Mouse (Mus musculus) spleen, adult 2 months (tissue): ENCODE measurements around the gene Thtpa. TPM values are rescaled to one million over a fixed set of nuclear protein-coding genes. Genes with fewer than 3 reads are reported as not detected.
A peak's percentile ranks its signal among the peaks of the same experiment; 100 is the strongest.

Experiments used
- DNase-seq, 2 experiments: peaks; one replicate each; pipeline versions ENCODE4 v3.0.0 to v3.0.0-alpha.2; 2012 to 2021; ENCODE audit warnings: low spot score in 2 of 2, low read depth in 1 of 2
- H3K27ac ChIP-seq: fragments of 200-500 bp; 2 replicates; pipeline ENCODE4 v1.5.1; 2012; ENCODE audit warnings: low read length, inconsistent platforms; ENCODE audit not compliant: insufficient read depth
- H3K27me3 ChIP-seq: fragments of 200-500 bp; 2 replicates; pipeline ENCODE4 v1.6.1; 2012; ENCODE audit warnings: mild to moderate bottlenecking, moderate library complexity, low read length, inconsistent platforms; ENCODE audit not compliant: control insufficient read depth, insufficient read depth
- H3K36me3 ChIP-seq: fragments of 200-500 bp; 2 replicates; pipeline ENCODE4 v1.6.1; 2012; ENCODE audit warnings: mild to moderate bottlenecking, low read length, inconsistent platforms; ENCODE audit not compliant: control insufficient read depth, insufficient read depth
- H3K4me1 ChIP-seq: fragments of 200-500 bp; 2 replicates; pipeline ENCODE4 v1.6.1; 2011; ENCODE audit warnings: inconsistent platforms; ENCODE audit not compliant: control insufficient read depth, insufficient read depth, insufficient read length
- H3K4me3 ChIP-seq: fragments of 200-500 bp; 2 replicates; pipeline ENCODE4 v1.5.1; 2011; ENCODE audit warnings: mild to moderate bottlenecking, inconsistent platforms; ENCODE audit not compliant: insufficient read depth, insufficient read length; ENCODE audit errors: extremely low read depth
- CTCF ChIP-seq: fragments of 200-500 bp; IDR thresholded peaks from 2 replicates; pipeline ENCODE4 v1.5.1; 2011; ENCODE audit warnings: mild to moderate bottlenecking, inconsistent platforms; ENCODE audit not compliant: insufficient read depth, insufficient read length, insufficient replicate concordance; ENCODE audit errors: extremely low read depth
- POLR2A ChIP-seq: fragments of 200-500 bp; IDR thresholded peaks from 2 replicates; pipeline ENCODE4 v1.6.1; 2011; ENCODE audit warnings: low read depth, low read length, inconsistent platforms
- WGBS: fragments of 180-500 bp; shearing (Covaris S2); methylation state at CpG from one replicate; pipeline ENCODE4 v1.1.7; 2018; 5-methylcytosine and 5-hydroxymethylcytosine counted together
- polyA plus RNA-seq: library from polyadenylated mRNA; depleted of rRNA; stranded (reverse); fragments of >200 nt; gene quantifications from 2 replicates; pipeline ENCODE4 v1.2.3, GENCODE M21; 2012

Gene Thtpa
- polyA plus RNA-seq, 1 experiment: 4.4 TPM

- 78% methylated on average over 4 of the region's 4 CpGs for WGBS
- peaks cover 20% of the 10 kb centered on the region for H3K27me3 ChIP-seq
These were observed 24.3 kb downstream of the Thtpa start for GRCm38 (mm10) chr14:55118852-55119251.

GRCm38 (mm10) chr14:55119421-55120134 is 25.0 kb downstream of the Thtpa start:
- peaks cover 9% of the 10 kb centered on the region for H3K4me1 ChIP-seq
- no peak for DNase-seq
- no peak overlapping the region for H3K4me3 ChIP-seq
- H3K27me3 ChIP-seq: peaks cover 13% of the 10 kb centered on the region
- TF ChIP-seq CTCF (peak; percentile 3; the same call in 1 of the 2 replicates), POLR2A (no peak)
- 79% methylated on average over 4 of the region's 4 CpGs for WGBS
- no peaks in the 10 kb centered on the region for H3K36me3 ChIP-seq
- no peak overlapping the region for H3K27ac ChIP-seq

More at GRCm38 (mm10) chr14:55118852-55119251, 24.3 kb downstream of the Thtpa start:
- Histone ChIP-seq H3K4me3 (no peak overlapping the region), H3K27ac (no peak overlapping the region), H3K4me1 (peaks cover 13% of the 10 kb centered on the region), H3K36me3 (no peaks in the 10 kb centered on the region)
- no peak for DNase-seq
- TF ChIP-seq CTCF: no peak

GRCm38 (mm10) chr14:55121947-55122346 is 27.4 kb downstream of the Thtpa start:
- WGBS: 4% methylated on average over 5 of the region's 5 CpGs

GRCm38 (mm10) chr14:55122359-55122758 is 27.8 kb downstream of the Thtpa start:
- no peak overlapping the region for H3K4me3 ChIP-seq
- H3K27ac ChIP-seq: no peak overlapping the region
- H3K4me1 ChIP-seq: no peaks in the 10 kb centered on the region
- H3K36me3 ChIP-seq: no peaks in the 10 kb centered on the region
- TF ChIP-seq CTCF: no peak
- TF ChIP-seq POLR2A: no peak
- H3K27me3 ChIP-seq: no peaks in the 10 kb centered on the region
- DNase-seq: no peak
- 55% methylated on average over 8 of the region's 8 CpGs for WGBS

More at GRCm38 (mm10) chr14:55121947-55122346, 27.4 kb downstream of the Thtpa start:
- Histone ChIP-seq H3K36me3 (no peaks in the 10 kb centered on the region), H3K4me1 (no peaks in the 10 kb centered on the region), H3K27ac (no peak overlapping the region), H3K4me3 (no peak overlapping the region), H3K27me3 (no peaks in the 10 kb centered on the region)
- DNase-seq: peak in 1 of 2 experiments; percentile 32
- TF ChIP-seq CTCF: no peak; the same call in 1 of the 2 replicates
- no peak for TF ChIP-seq POLR2A

GRCm38 (mm10) chr14:55125711-55126110 is 31.1 kb downstream of the Thtpa start:
- H3K27me3 ChIP-seq: no peaks in the 10 kb centered on the region
- no peak overlapping the region for H3K27ac ChIP-seq
- 74% methylated on average over 5 of the region's 5 CpGs for WGBS

GRCm38 (mm10) chr14:55126521-55126920 is 31.9 kb downstream of the Thtpa start:
- 90% methylated on average over 7 of the region's 7 CpGs for WGBS
- no peak for DNase-seq
- TF ChIP-seq CTCF (no peak), POLR2A (no peak)
- Histone ChIP-seq H3K4me1 (no peaks in the 10 kb centered on the region), H3K36me3 (no peaks in the 10 kb centered on the region), H3K27ac (no peak overlapping the region), H3K27me3 (no peaks in the 10 kb centered on the region; the same call in 1 of the 2 replicates), H3K4me3 (no peak overlapping the region)

More at GRCm38 (mm10) chr14:55125711-55126110, 31.1 kb downstream of the Thtpa start:
- Histone ChIP-seq H3K4me1 (no peaks in the 10 kb centered on the region), H3K4me3 (no peak overlapping the region), H3K36me3 (no peaks in the 10 kb centered on the region)
- no peak for DNase-seq
- TF ChIP-seq CTCF (no peak), POLR2A (no peak)

- WGBS: 90% methylated on average over 8 of the region's 8 CpGs
- Histone ChIP-seq H3K4me1 (no peaks in the 10 kb centered on the region), H3K27ac (no peak overlapping the region), H3K27me3 (no peaks in the 10 kb centered on the region; the same call in 1 of the 2 replicates), H3K4me3 (no peak overlapping the region), H3K36me3 (no peaks in the 10 kb centered on the region)
- TF ChIP-seq CTCF: no peak
- no peak for TF ChIP-seq POLR2A
- DNase-seq: no peak
These were observed 41.1 kb downstream of the Thtpa start for GRCm38 (mm10) chr14:55135676-55136075.
